Mouse (Mus musculus) lung, postnatal 25 days (tissue): Measurements from ENCODE around the gene Ywhag.

ENCODE experiments used
- DNase-seq: peaks from one replicate; pipeline ENCODE4 v3.0.0; 2022; ENCODE audit warnings: low spot score

Ywhag gene

GRCm38 (mm10) chr5:135951660-135952059, 17.2 kb upstream of the Ywhag start:
- DNase-seq = no peak

- DNase-seq = no peak
Observed at GRCm38 (mm10) chr5:135950710-135951412, 16.4 kb upstream of the Ywhag start.

GRCm38 (mm10) chr5:135946621-135947020, 12.2 kb upstream of the Ywhag start:
- no peak for DNase-seq

GRCm38 (mm10) chr5:135945916-135946408, 11.5 kb upstream of the Ywhag start:
- DNase-seq = no peak

- no peak for DNase-seq
Observed at GRCm38 (mm10) chr5:135942710-135943109, 8.3 kb upstream of the Ywhag start.

- DNase-seq = no peak
Observed at GRCm38 (mm10) chr5:135940587-135940986, 6.2 kb upstream of the Ywhag start.

GRCm38 (mm10) chr5:135935641-135936190, 1.3 kb upstream of the Ywhag start:
- no peak for DNase-seq

- DNase-seq = no peak
Observed at GRCm38 (mm10) chr5:135935176-135935523, 734 bp upstream of the Ywhag start.

- peak; percentile 55 for DNase-seq
Observed at GRCm38 (mm10) chr5:135933900-135934441, 445 bp downstream of the Ywhag start.

GRCm38 (mm10) chr5:135933222-135933899, 1.1 kb downstream of the Ywhag start:
- DNase-seq = no peak

- no peak for DNase-seq
Observed at GRCm38 (mm10) chr5:135932359-135932758, 2.1 kb downstream of the Ywhag start.

GRCm38 (mm10) chr5:135931526-135931925, 2.9 kb downstream of the Ywhag start:
- no peak for DNase-seq

GRCm38 (mm10) chr5:135929685-135930424, 4.6 kb downstream of the Ywhag start:
- no peak for DNase-seq

- DNase-seq = no peak
Observed at GRCm38 (mm10) chr5:135923901-135924300, 10.5 kb downstream of the Ywhag start.

- DNase-seq = no peak
Observed at GRCm38 (mm10) chr5:135919902-135920301, 14.5 kb downstream of the Ywhag start.

GRCm38 (mm10) chr5:135918593-135918992, 15.8 kb downstream of the Ywhag start:
- no peak for DNase-seq

- DNase-seq = no peak
Observed at GRCm38 (mm10) chr5:135918059-135918437, 16.4 kb downstream of the Ywhag start.

- no peak for DNase-seq
Observed at GRCm38 (mm10) chr5:135917327-135918058, 16.9 kb downstream of the Ywhag start.

- DNase-seq = no peak
Observed at GRCm38 (mm10) chr5:135916601-135917000, 17.8 kb downstream of the Ywhag start.

GRCm38 (mm10) chr5:135916051-135916565, 18.3 kb downstream of the Ywhag start:
- no peak for DNase-seq

GRCm38 (mm10) chr5:135914156-135914555, 20.3 kb downstream of the Ywhag start:
- DNase-seq = peak; percentile 76
